Mouse (Mus musculus): ENCODE data around the gene Mterf1a.
"Not testable (repeated sequence)": the region's sequence is repeated elsewhere in the genome, so short reads cannot be mapped to it uniquely, and the experiment has no call there.

The Mterf1a gene

GRCm38 (mm10) chr5:3893459-3894293 is at the start of gene Mterf1a:
Gene Mterf1a, minus strand, starts transcription at chr5:3893933.
- DNase-seq (ENCODE audit: low read depth, low spot score): peak; percentile 52

GRCm38 (mm10) chr5:3943169-3943568 is 49.4 kb upstream of the Mterf1a start:
- not testable (repeated sequence) for DNase-seq (ENCODE audit: low read depth, low spot score)

GRCm38 (mm10) chr5:3941240-3941639 is 47.5 kb upstream of the Mterf1a start:
- DNase-seq (ENCODE audit: low read depth, low spot score): no peak

- no peak for DNase-seq (ENCODE audit: low read depth, low spot score)
Measured at GRCm38 (mm10) chr5:3939335-3939734, 45.6 kb upstream of the Mterf1a start.

- no peak for DNase-seq (ENCODE audit: low read depth, low spot score)
Measured at GRCm38 (mm10) chr5:3938905-3939304, 45.2 kb upstream of the Mterf1a start.

- no peak for DNase-seq (ENCODE audit: low read depth, low spot score)
Measured at GRCm38 (mm10) chr5:3935778-3936554, 42.2 kb upstream of the Mterf1a start.

- no peak for DNase-seq (ENCODE audit: low read depth, low spot score)
Measured at GRCm38 (mm10) chr5:3935266-3935665, 41.5 kb upstream of the Mterf1a start.

GRCm38 (mm10) chr5:3933551-3933950 is 39.8 kb upstream of the Mterf1a start:
- no peak for DNase-seq (ENCODE audit: low read depth, low spot score)

GRCm38 (mm10) chr5:3931636-3932035 is 37.9 kb upstream of the Mterf1a start:
- DNase-seq (ENCODE audit: low read depth, low spot score): no peak

GRCm38 (mm10) chr5:3930760-3931159 is 37.0 kb upstream of the Mterf1a start:
- no peak for DNase-seq (ENCODE audit: low read depth, low spot score)

- DNase-seq (ENCODE audit: low read depth, low spot score): peak; percentile 44
Measured at GRCm38 (mm10) chr5:3928690-3929046, 34.9 kb upstream of the Mterf1a start.

- DNase-seq (ENCODE audit: low read depth, low spot score): peak; percentile 65
Measured at GRCm38 (mm10) chr5:3927801-3928689, 34.3 kb upstream of the Mterf1a start, which contains the start of gene Akap9. Gene Akap9, plus strand, starts transcription at chr5:3928054.

- DNase-seq (ENCODE audit: low read depth, low spot score): no peak
Measured at GRCm38 (mm10) chr5:3926666-3927065, 32.9 kb upstream of the Mterf1a start.

- DNase-seq (ENCODE audit: low read depth, low spot score): no peak
Measured at GRCm38 (mm10) chr5:3922350-3922749, 28.6 kb upstream of the Mterf1a start.

GRCm38 (mm10) chr5:3905471-3905870 is 11.7 kb upstream of the Mterf1a start:
- DNase-seq (ENCODE audit: low read depth, low spot score): no peak

GRCm38 (mm10) chr5:3894294-3894619 is 524 bp upstream of the Mterf1a start:
- peak; percentile 4 for DNase-seq (ENCODE audit: low read depth, low spot score)

- no peak for DNase-seq (ENCODE audit: low read depth, low spot score)
Measured at GRCm38 (mm10) chr5:3889201-3889600, 4.5 kb downstream of the Mterf1a start.

- peak; percentile 58 for DNase-seq (ENCODE audit: low read depth, low spot score)
Measured at GRCm38 (mm10) chr5:3886862-3887261, 6.9 kb downstream of the Mterf1a start.

GRCm38 (mm10) chr5:3873485-3873884 is 20.2 kb downstream of the Mterf1a start:
- DNase-seq (ENCODE audit: low read depth, low spot score): no peak

- no peak for DNase-seq (ENCODE audit: low read depth, low spot score)
Measured at GRCm38 (mm10) chr5:3872348-3872747, 21.4 kb downstream of the Mterf1a start.

GRCm38 (mm10) chr5:3870161-3870560 is 23.6 kb downstream of the Mterf1a start:
- DNase-seq (ENCODE audit: low read depth, low spot score): no peak

GRCm38 (mm10) chr5:3845026-3845425 is 48.7 kb downstream of the Mterf1a start, which contains the start of gene Lrrd1:
Gene Lrrd1, plus strand, starts transcription at chr5:3845173.
- no peak for DNase-seq (ENCODE audit: low read depth, low spot score)
